Mouse (Mus musculus) heart, postnatal 4 days (tissue): Measurements from ENCODE around the gene Adap1. TPM values are rescaled to one million over a fixed set of nuclear protein-coding genes. Genes with fewer than 3 reads are reported as not detected.
A peak's percentile ranks its signal among the peaks of the same experiment; 100 is the strongest.

Source experiments
- DNase-seq: peaks from one replicate; pipeline ENCODE4 v3.0.0; 2021
- total RNA-seq, 2 experiments: library from RNA; stranded (reverse); gene quantifications; 2 replicates each; pipeline ENCODE4 v1.2.3; 2021

Gene Adap1
- 1 to 10 TPM; 1.8 to 2.4 TPM for total RNA-seq

DNA sequence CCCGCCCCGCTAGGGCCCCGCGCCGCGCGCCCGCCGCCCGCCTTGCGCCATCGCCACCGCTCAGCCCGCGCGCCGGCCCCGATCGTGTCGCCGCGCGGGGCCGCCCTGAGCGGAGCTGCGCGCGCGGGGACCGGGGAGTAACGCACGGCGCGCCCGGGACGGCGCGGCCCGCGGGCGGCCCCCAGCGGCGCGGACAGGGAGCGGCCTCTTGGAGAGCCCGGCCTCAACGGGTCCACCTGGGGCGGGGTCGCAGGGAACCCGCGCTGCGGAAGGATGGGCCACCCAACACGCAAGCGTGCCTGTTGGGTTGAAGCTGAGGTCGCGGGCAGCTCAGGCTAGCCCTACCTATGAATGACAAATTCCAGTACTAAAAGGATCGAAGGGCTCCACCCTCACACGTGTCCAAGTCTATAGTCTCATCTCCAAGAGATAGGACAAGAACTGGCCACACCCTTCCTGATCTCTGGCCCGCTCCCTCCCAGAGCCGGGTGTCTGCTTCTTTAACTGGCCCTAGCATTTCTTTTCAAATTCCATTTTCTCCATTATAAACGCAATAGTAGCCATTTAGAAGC, at the start of gene Adap1:
TSS of gene Adap1 (minus strand) at position 228 of the 572 bp plus-strand sequence.
- peak; percentile 65 for DNase-seq

DNA sequence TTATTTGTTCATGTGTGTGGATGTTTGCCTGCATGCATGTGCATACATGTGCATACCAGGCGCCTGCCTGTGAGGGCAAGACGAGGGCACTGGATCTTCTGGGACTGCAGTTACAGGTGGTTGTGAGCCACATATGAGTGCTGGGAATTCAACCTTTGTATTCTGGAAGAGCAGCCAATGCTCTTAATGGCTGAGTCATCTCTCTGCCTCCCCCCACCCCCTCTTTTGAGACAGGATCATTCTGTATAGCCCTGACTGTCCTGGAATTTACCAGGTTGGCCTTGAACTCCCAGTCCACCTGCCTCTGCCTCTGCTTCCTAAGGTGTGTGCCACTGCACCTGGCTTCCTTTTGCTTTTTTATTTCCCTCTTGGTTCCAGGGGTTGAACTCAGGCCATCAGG, 49.4 kb upstream of the Adap1 start:
- DNase-seq, result no peak

DNA sequence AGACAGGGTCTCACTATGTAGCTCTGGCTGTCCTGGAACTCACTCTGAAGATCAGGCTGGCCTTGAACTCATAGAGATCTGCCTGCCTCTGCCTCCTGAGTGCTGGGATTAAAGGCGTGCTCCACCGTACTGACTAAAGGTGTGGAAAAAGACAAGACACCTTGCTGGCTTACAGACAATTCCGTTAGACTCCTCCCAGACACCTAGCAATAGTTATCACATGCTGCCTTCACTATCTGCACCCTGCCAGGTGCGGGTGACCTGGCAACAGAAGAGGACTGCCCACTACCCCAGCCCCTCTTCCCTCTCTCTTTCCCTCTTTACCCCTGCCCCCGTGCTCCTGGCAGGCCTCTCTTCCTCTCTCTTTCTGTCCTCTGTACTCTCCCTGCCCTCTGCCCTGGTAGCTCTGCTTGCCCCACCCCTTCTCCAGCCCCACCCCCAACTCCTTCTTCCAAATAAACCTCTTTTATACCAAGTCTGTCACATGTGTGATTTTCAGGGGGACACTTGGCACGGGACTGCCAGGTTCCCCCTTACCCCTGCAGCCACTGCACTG, 48.5 kb upstream of the Adap1 start:
- DNase-seq, result no peak

DNA sequence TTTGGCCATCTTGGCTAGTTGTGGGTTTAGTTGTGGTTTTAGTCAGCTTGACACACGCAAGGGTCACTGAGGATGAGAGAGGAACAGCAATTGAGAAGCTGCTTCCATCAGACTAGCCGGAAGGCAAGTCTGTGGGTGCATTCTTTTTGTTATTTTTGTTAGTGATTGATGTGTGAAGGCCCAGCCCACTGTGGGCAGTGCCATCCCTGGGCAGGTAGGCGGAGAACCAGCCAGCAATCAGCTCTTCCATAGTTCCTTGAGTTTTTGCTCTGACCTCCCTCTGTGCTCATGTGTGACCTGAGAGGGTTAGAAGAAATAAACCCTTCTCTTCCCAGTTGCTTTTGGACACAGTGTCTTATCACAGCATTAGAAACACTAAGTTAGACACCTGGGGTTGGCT, 47.7 kb upstream of the Adap1 start:
- no peak for DNase-seq

DNA sequence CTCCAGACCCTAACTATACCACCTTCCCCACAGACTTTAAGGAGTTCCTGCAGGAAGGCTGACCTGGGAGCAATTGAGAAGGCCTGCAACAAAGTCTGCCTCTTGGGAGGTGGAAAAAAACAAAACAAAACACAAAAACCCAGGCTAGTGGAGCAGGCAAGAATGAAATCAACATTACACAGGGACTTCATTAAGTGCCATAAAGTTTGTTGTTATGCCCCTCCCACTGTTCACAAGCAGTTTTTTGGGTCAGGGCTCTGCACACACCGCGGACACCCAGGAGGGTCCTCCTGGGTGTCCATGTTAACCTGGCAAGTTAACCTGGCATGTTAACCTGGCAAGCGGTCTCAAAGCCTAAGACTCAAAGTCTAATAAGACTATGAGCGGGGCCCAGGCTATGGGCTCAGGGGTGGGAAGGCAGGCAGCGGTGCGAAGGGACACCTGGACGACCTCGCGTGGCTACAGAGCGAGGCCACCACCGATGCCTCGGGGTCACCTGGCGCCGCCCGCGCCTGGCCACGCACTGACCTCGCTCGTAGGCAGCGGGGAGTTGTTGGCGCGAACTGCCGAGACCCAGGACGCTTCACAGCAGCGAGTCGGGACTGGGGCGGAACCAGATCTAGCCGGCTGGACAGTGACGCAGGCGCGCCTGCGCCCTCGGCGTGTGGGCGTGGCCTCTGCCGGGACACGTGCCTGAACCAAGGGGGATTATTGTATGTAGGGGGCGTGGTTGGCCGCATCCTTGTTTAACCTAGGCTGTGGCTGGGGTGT, 46.4 kb upstream of the Adap1 start:
- DNase-seq, result peak; percentile 96

DNA sequence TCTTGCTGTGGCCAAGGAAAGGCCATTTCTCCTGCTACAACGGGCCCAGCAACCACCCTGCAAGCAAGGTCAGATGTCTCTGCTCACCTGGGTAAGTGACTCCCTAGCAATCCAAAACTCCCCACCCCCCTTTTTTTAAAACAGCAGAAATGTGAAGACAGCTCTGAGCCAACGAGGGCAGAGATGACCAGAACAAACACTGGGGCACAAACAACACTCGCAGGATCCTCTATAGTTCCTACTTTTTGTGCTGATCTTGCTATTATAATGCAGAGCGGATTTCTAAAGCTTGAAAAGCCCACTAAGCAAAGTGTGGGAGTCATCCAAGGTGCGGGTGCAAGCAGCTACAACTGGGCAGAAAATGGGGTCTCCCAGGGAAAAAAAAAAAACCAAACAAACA, 45.7 kb upstream of the Adap1 start:
- DNase-seq, result no peak

DNA sequence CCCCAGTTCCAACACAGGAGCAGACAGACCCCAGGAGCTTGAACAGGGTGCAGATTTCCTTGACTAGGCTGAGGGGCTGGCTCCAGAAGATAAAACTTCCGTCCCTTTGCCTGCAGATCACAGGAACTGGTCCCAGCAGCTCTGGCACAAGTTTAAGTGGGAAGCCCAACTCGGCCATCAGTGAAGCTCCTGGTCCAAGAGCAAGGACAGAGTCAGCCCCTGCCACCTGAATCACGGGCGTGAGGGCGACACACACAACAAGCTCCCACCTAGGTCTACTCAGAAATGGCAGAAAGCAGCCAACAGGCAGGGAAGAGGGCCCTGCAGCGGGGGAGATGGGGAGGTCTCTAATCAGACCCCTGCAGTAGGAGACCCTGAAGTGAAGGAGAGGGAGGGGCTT, 44.9 kb upstream of the Adap1 start:
- no peak for DNase-seq

DNA sequence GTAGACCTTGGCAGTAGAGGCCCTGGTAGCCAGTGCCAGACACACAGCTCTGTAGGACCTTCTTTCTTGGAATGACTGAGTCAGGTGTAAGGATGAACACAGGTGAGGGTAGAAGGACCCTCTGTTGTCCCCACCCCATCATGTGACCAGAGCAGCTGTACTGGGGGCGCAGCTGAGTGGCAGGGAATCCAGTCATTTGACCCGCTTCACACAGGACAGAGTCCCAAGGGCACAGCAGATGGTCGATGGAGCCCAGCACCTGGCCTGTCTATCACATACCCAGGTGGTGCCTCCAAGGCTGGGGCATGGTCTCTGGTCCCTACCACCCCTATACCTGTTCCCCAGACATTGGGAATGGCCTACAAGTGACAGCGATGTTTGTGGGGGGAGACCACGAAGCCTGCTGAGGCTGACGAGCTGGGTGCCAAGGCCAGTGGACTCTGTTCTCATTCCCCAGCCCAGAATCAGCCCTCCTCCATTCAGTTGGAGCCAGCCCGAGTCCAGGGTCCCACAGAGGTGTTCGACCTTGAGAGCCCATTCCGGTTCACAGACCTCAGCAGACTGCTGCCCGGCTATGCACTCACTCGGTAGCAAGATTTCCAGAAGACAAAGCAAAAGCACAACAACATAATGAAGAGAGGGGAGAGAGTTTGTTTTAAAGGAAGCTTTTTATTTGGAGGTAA, 43.4 kb upstream of the Adap1 start:
- DNase-seq, result no peak

DNA sequence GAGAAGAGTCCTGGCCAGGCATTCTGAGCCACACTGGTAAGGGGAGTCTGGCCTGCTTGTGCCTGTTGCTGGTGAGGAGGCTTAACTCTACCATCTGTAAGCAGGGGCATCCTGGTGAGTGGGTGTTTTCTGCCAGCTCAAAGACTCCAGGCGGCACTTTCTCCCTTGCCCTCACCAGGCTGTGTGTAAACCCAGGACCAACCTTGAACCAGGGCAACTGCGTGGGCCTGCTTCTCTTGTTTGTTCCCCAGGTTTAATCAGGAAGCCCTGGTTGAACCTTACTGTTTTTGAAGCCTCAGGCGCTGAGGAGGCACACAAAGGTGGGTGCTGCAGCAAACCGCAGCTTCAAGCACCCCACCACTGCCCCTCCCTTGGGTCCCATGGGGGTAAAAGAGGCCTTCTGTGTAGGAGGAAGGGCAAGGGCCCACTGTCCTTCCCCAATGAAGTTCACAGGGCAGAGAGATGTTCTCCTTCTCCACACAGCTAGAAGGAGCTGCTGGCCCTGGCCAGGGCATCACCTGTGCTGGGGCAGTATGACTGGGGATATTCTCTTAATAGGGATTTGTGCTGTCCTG, 42.5 kb upstream of the Adap1 start:
- DNase-seq, result no peak

DNA sequence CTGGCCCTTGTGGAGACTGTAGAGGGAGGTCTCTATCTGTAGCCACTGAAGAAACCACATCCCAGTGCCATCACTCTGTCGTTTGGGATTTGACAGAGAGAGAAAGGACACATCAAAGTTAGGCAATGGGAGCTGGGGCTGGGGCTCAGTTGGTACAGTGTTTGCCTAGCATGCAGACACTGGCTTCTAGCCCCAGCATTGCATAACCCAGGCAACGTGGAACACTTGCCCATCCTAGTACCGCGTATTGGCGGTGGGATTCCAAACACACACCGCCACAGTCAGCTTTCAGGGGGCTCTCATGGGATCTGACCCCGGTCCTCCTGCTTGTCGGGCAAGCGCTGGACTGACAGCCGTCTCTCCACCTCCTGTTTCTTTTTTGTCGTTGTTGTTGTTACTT, 41.1 kb upstream of the Adap1 start:
- DNase-seq, result no peak

DNA sequence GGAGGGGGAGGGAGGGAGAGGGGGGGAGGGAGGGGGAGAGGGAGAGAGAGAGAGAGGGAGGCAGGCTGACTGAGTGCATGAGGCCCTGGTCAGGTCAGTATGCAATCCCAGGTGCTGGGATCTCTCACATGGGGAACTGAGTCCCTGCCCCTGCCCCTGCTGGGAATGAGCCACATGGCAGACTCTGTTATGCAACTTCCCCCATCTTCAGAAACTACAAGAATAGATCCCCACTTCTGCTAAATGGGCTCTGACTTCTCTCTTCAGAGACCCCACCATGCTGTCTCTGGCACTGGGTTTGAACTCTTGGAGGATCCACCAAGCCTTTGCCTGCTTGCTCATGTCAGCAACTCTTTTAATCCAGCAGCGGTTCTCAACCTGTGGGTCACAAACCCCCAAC, 40.4 kb upstream of the Adap1 start:
- DNase-seq, result no peak

DNA sequence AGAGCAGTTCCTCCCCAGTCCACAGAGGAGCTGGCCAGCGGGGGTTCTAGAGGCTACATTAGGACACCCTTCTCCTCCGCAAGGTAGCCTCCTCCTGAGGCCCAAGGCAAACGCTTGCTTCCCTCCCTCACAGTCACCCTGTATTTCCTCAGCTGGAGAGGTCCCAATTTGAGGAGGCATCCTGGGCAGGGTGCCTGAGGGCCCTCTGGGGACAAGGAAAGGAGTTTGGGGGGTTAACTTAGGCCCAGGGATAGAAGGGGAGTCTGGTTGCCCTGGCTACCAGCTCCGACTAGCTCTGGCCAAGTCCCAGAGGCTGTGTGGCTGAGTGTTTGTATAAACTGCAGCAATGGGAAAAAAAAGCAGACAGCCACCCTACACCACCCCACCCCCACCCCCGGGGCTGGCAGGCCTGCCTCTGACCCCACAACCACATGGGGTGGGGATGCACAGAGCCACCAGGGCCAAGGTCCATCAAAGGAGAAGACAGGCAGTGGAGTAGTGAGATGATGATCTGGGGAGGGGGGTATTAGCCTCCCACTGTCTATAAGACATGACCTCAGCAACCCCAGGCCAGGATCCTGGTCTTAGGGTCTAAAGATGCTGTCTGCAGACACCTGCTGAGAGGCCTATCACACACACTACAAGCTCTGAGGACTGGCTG, 39.6 kb upstream of the Adap1 start:
- DNase-seq, result peak; percentile 44

DNA sequence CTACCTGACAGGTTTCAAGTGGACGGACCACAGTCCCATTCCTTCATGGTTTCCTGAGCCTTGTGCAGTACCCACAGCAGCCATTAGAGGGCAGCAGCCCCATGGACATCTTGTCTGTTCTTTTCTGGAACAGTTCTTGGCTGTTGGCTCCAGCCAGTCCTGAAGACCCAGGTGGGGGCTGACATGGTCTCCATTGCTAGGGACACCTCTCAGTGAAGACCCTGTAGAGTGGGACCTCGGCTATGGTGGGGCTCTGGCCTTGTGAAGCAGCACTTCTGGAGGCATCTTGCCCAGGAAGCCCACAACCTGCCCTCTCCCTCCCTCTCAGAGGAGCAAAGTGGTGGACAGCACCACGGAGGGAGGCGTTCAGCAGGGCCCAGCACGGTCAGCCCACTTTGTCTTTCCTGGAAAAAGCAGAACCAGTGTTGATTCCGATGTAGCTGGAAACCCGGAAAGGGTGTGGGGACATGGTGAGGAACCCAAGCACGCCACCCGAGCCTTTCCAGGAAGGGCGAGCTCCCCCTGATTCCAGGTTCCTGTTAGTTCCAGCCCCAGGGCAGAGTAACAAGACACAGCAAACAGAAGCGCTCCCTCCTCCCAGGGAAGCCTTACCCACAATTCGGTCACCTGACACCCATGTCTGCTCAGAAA, 39.0 kb upstream of the Adap1 start:
- DNase-seq, result peak; percentile 94

DNA sequence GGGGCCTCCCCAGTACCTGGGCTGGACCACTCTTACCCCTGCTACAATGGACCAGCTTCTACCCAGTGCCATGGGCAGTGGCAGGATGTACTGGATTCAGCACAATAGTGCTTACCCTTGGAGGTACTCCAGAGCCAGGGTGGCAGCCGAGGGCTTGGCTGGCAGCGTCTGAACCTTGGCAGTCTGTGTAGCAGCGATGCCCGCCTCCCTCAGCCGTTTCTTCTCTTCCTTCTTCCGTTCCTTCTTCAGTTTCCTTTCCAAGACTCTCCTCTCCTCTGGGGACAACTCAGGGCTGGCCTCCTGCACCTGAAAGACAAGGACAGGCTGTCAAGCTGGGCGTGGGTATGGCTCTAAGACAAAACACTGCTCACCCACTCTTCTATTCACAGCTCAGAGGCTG, 38.4 kb upstream of the Adap1 start:
- no peak for DNase-seq

DNA sequence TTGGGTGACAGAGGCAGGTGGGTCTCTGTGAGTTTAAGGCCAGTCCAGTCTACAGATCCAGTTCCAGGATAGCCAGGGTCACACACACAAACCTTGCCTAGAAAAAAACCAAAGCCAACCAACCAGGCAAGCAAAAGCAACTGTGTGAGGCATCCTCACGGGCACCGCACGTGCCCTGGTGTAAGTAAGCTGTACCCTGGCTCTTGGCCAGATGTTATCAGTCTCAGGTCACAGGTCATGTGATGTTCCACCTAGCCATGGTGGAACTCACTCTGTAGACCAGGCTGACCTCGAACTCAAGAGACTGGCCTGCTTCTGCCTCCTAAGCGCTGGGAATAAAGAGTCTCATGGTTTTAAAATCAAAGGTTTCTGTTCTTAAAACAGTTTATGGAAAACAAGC, 33.8 kb upstream of the Adap1 start:
- DNase-seq, result no peak

DNA sequence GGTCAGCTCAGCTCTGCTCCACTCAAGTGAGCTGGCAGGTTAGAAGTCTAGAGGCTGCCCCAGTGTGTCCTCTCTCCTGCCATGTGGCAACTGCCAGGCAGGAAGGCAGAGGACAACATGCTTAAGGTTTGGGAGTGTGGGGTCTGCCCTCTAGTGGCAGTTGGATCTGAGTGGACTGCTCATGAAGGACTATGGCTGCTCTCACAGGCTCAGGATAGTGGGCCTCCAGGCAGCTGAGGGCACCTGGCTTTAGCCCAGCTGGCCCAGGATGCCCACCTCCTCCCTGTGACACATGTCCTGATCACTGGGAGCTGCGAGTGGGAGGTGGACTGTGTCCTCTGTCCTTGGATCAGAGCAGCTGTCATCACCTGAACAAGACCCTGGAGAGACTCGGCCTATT, 33.2 kb upstream of the Adap1 start:
- peak; percentile 72 for DNase-seq

DNA sequence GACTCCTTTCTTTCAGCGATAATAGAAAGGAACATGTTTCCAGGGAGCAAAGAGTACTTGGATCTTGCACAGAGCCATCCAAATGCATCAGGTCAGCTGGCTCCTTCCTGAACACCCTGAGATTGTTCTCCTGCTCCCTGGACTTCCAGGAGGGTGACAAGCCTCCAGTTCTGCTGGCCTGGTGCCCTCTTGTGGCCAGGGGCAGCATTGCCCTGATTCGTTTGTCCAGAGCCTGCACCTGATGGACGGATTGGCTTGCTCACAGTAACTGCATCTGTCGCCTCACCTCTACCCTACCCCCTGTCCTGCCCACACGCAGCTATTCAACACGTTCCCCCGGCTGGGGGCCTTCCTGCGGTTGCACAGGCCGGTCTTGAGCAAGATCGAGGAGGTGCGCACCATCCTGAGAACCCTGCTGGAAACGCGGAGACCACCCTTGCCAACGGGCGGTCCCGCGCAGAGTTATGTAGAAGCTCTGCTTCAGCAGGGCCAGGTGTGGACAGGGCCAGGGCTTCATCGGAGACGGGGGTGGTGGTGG, 29.9 kb upstream of the Adap1 start:
- peak; percentile 90 for DNase-seq

DNA sequence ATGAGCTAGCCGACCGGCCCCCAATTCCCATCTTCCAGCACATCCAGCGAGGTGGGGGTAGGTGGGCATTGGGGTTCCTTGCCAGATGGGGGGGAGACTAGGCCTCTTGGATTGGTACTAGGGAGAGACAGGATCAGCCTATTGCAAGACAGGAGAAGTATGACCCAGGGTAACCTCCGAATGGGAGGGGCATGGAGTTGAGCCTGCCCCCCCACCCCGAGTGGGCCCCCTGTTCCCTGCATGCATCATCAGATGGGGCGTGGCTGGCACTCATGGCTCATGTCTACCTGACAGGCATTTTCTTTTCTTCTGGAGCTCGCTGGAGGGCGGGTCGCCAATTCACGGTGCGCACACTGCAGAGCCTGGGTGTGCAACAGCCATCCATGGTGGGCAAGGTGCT, 28.5 kb upstream of the Adap1 start:
- DNase-seq, result no peak

DNA sequence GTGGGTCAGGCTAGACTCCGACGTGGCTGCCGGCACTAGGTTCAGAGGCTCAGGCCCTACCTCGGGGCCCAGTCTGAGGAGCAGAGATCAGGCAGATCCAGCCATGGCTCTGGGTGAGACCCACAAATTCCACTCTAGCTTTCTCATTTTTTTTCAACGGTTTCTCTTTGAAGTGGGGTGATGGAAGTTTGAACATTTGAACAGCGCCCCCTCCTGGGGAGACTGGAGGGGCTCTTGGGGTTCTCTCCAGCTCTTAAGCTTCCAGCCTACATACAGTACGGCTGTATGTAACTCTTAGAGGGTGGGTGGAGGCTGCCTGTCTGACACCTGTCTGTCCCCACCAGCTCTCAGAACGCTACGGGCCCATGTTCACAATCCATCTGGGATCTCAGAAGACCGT, 28.1 kb upstream of the Adap1 start:
- DNase-seq, result no peak

DNA sequence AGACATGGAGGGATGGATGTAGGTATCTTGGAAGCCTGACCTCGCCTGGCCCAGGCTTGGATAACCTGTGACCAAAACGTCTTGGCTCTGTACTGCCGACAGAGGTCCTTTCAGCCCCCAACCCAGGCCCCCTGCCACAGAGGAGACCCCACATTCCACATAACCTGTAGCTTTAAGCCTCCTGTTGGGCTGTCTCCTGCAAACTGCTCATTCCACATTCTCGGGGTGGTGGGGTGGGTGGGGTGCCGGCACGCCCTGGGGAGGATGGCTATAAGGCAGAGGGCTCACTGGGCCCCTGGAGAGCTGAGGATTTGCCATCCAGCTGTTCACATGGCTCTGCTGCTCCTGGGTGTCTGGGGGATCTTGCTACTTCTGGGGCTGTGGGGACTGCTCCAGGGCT, 26.9 kb upstream of the Adap1 start, which contains the start of gene Cyp2w1:
TSS of gene Cyp2w1 (plus strand) at position 301 of the 400 bp plus-strand sequence.
- no peak for DNase-seq

DNA sequence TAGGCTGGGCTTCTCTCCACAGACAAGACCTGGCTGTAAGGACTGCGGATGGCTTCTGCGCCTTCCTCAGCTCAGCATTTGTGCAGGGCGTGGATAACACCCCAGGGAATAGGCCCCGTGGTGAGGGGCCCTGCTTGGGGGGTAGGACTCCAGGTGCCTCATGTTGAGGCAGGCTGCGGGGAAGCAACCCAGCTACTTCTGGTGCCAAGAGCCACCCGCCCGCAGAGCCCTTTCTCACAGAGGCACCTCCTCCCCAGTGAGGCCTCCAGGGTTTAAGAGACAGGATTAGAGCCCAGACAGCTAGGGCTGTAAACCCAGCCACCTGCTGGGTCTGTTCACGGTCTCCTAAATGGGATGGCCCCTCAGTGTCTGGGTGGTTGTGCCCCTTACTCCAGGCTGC, 26.2 kb upstream of the Adap1 start:
- no peak for DNase-seq

DNA sequence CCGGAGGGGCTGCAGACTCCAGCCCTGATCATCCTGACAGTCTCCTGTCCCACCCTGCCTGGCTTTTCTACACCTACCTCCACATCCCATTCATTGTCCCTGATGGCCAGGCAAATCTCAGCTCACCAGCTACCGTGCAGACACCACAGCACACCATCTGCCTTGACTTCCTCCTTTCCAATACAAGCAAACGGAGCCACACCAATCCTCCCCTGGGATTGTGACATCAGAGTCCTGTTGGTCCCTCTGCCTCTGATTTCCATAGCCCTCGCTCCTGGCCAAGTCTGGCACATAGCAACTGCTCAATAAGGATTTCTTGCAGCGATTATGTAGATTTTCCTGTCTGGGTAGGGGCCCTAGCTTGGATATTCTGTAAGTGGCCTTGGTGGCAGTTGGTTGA, 25.7 kb upstream of the Adap1 start, which contains the start of gene Cox19:
TSS of gene Cox19 (minus strand) at position 285 of the 400 bp plus-strand sequence.
- DNase-seq, result no peak
